Mouse (Mus musculus): ENCODE data around the gene Acox1. TPM values are rescaled to one million over a fixed set of nuclear protein-coding genes. Genes with fewer than 3 reads are reported as not detected.

Gene Acox1
- total and polyA plus RNA-seq, 3 experiments = 16.1 to 16.8 TPM; not detected in 1

- no peaks in the 10 kb centered on the region for H3K27me3 ChIP-seq (ENCODE audit: control insufficient read depth in 1 of 2, insufficient read depth in 2 of 2, low read length in 2 of 2)
- H3K9me3 ChIP-seq (replicated peaks; ENCODE audit: insufficient read depth, low read length) = no peaks in the 10 kb centered on the region
- H3K4me3 ChIP-seq (ENCODE audit: control insufficient read depth in 1 of 2, insufficient read depth in 1 of 2, low read depth in 2 of 2, low read length in 2 of 2) = no peak overlapping the region
- peaks cover 0 to 40% of the 10 kb centered on the region in 2 experiments; a peak in 2 of 4 replicates for H3K36me3 ChIP-seq (ENCODE audit: control insufficient read depth in 1 of 2, insufficient read depth in 2 of 2, low read length in 2 of 2)
- DNase-seq (ENCODE audit: low read depth, low spot score) = no peak
- TF ChIP-seq JUND (IDR thresholded peaks at IDR 0.05; ENCODE audit: low read depth, low read length) = no peak
- peak in 1 of 2 experiments; percentile 3; a peak in 1 of 4 replicates for TF ChIP-seq EP300 (IDR thresholded peaks at IDR 0.05; ENCODE audit: low read depth in 1 of 2, low read length in 2 of 2)
- peaks cover 8% of the 10 kb centered on the region for H3K79me2 ChIP-seq (ENCODE audit: control insufficient read depth, insufficient read depth, low read length, poor library complexity)
- H3K9ac ChIP-seq (ENCODE audit: control insufficient read depth, low read depth, low read length, poor library complexity, severe bottlenecking) = no peak overlapping the region
- 0 out of 2 replicates have a peak overlapping the region, but pooled peaks have one; percentile 7 for H3K27ac ChIP-seq (ENCODE audit: control insufficient read depth, low read depth, low read length)
- H3K4me1 ChIP-seq (ENCODE audit: control insufficient read depth in 1 of 2, insufficient read depth in 2 of 2, low read length in 2 of 2) = peaks cover 26 to 27% of the 10 kb centered on the region in 2 experiments
Measured at GRCm38 (mm10) chr11:116196866-116197583, 1.8 kb downstream of the Acox1 start.

GRCm38 (mm10) chr11:116196336-116196735 lies 2.5 kb downstream of the Acox1 start:
- Histone ChIP-seq H3K79me2 (ENCODE audit: control insufficient read depth, insufficient read depth, low read length, poor library complexity) (peaks cover 8% of the 10 kb centered on the region), H3K4me1 (ENCODE audit: control insufficient read depth in 1 of 2, insufficient read depth in 2 of 2, low read length in 2 of 2) (peaks cover 26 to 27% of the 10 kb centered on the region in 2 experiments), H3K9me3 (replicated peaks; ENCODE audit: insufficient read depth, low read length) (no peaks in the 10 kb centered on the region), H3K9ac (ENCODE audit: control insufficient read depth, low read depth, low read length, poor library complexity, severe bottlenecking) (no peak overlapping the region), H3K27me3 (ENCODE audit: control insufficient read depth in 1 of 2, insufficient read depth in 2 of 2, low read length in 2 of 2) (no peaks in the 10 kb centered on the region), H3K4me3 (ENCODE audit: control insufficient read depth in 1 of 2, insufficient read depth in 1 of 2, low read depth in 2 of 2, low read length in 2 of 2) (no peak overlapping the region), H3K36me3 (ENCODE audit: control insufficient read depth in 1 of 2, insufficient read depth in 2 of 2, low read length in 2 of 2) (peaks cover 0 to 40% of the 10 kb centered on the region in 2 experiments; a peak in 2 of 4 replicates), H3K27ac (ENCODE audit: control insufficient read depth, low read depth, low read length) (peak overlapping the region; percentile 23; the same call in 1 of the 2 replicates)
- peak; percentile 18 for DNase-seq (ENCODE audit: low read depth, low spot score)
- TF ChIP-seq BHLHE40 (IDR thresholded peaks at IDR 0.05; ENCODE audit: borderline replicate concordance, low read depth, low read length) = no peak
- no peak for TF ChIP-seq RCOR1 (IDR thresholded peaks at IDR 0.05; ENCODE audit: low read depth, low read length)
- no peak for TF ChIP-seq MAX (IDR thresholded peaks at IDR 0.05; ENCODE audit: low read length)
- no peak for TF ChIP-seq ETS1 (IDR thresholded peaks at IDR 0.05; ENCODE audit: low read depth, low read length)
- no peak for TF ChIP-seq POLR2AphosphoS2 (IDR thresholded peaks at IDR 0.05; ENCODE audit: low read length)
- no peak for TF ChIP-seq TAL1 (IDR thresholded peaks at IDR 0.05; ENCODE audit: low read length)
- TF ChIP-seq CTCF (IDR thresholded peaks at IDR 0.05 in 2 of 3, conservative IDR thresholded peaks at IDR 0.05 in 1 of 3; ENCODE audit: control insufficient read depth in 1 of 3, insufficient read depth in 1 of 3, low read depth in 2 of 3, low read length in 3 of 3, poor library complexity in 1 of 3, severe bottlenecking in 1 of 3) = no peak
- TF ChIP-seq E2F4 (IDR thresholded peaks at IDR 0.05; ENCODE audit: borderline replicate concordance, low read depth, low read length) = no peak
- no peak for TF ChIP-seq ZC3H11A (IDR thresholded peaks at IDR 0.05; ENCODE audit: low read depth, low read length)
- TF ChIP-seq NRF1 (IDR thresholded peaks at IDR 0.05; ENCODE audit: insufficient read depth, low read depth, low read length, poor library complexity, severe bottlenecking) = no peak

- peaks cover 8% of the 10 kb centered on the region for H3K79me2 ChIP-seq (ENCODE audit: control insufficient read depth, insufficient read depth, low read length, poor library complexity)
- peaks cover 26 to 27% of the 10 kb centered on the region in 2 experiments for H3K4me1 ChIP-seq (ENCODE audit: control insufficient read depth in 1 of 2, insufficient read depth in 2 of 2, low read length in 2 of 2)
- DNase-seq (ENCODE audit: low read depth, low spot score) = peak; percentile 84
- H3K27ac ChIP-seq (ENCODE audit: control insufficient read depth, low read depth, low read length) = peak overlapping the region; percentile 80
- peak overlapping the region; percentile 20 for H3K9ac ChIP-seq (ENCODE audit: control insufficient read depth, low read depth, low read length, poor library complexity, severe bottlenecking)
- H3K9me3 ChIP-seq (replicated peaks; ENCODE audit: insufficient read depth, low read length) = no peaks in the 10 kb centered on the region
- peak overlapping the region in 1 of 2 experiments; percentile 2; a peak in 3 of 4 replicates for H3K4me3 ChIP-seq (ENCODE audit: control insufficient read depth in 1 of 2, insufficient read depth in 1 of 2, low read depth in 2 of 2, low read length in 2 of 2)
- H3K36me3 ChIP-seq (ENCODE audit: control insufficient read depth in 1 of 2, insufficient read depth in 2 of 2, low read length in 2 of 2) = peaks cover 0 to 40% of the 10 kb centered on the region in 2 experiments; a peak in 2 of 4 replicates
- H3K27me3 ChIP-seq (ENCODE audit: control insufficient read depth in 1 of 2, insufficient read depth in 2 of 2, low read length in 2 of 2) = no peaks in the 10 kb centered on the region
- TF ChIP-seq RCOR1 (IDR thresholded peaks at IDR 0.05; ENCODE audit: low read depth, low read length) (peak; percentile 13; the same call in 1 of the 2 replicates), CTCF (IDR thresholded peaks at IDR 0.05 in 2 of 3, conservative IDR thresholded peaks at IDR 0.05 in 1 of 3; ENCODE audit: control insufficient read depth in 1 of 3, insufficient read depth in 1 of 3, low read depth in 2 of 3, low read length in 3 of 3, poor library complexity in 1 of 3, severe bottlenecking in 1 of 3) (peak in 1 of 3 experiments; percentile 0; a peak in 2 of 6 replicates), EP300 (IDR thresholded peaks at IDR 0.05; ENCODE audit: low read depth in 1 of 2, low read length in 2 of 2) (peak in 1 of 2 experiments; percentile 54; a peak in 2 of 4 replicates), MYC (IDR thresholded peaks at IDR 0.05; ENCODE audit: low read depth, low read length) (peak; percentile 73; the same call in 1 of the 2 replicates), JUND (IDR thresholded peaks at IDR 0.05; ENCODE audit: low read depth, low read length) (no peak), ZNF384 (IDR thresholded peaks at IDR 0.05; ENCODE audit: low read depth, low read length) (no peak), SIN3A (IDR thresholded peaks at IDR 0.05; ENCODE audit: low read length) (no peak; the same call in 1 of the 2 replicates), MAX (IDR thresholded peaks at IDR 0.05; ENCODE audit: low read length) (peak; percentile 74), GATA1 (IDR thresholded peaks at IDR 0.05; ENCODE audit: low read depth, low read length) (no peak), NELFE (IDR thresholded peaks at IDR 0.05; ENCODE audit: low read depth, low read length) (peak; percentile 41), ETS1 (IDR thresholded peaks at IDR 0.05; ENCODE audit: low read depth, low read length) (peak; percentile 39), BHLHE40 (IDR thresholded peaks at IDR 0.05; ENCODE audit: borderline replicate concordance, low read depth, low read length) (peak; percentile 7; the same call in 1 of the 2 replicates), POLR2AphosphoS5 (IDR thresholded peaks at IDR 0.05; ENCODE audit: borderline replicate concordance, low read depth, low read length) (no peak), ELF1 (IDR thresholded peaks at IDR 0.05; ENCODE audit: low read depth, low read length) (peak; percentile 61), TCF12 (IDR thresholded peaks at IDR 0.05; ENCODE audit: low read depth, low read length) (no peak), POLR2A (IDR thresholded peaks at IDR 0.05; ENCODE audit: control insufficient read depth in 1 of 2, insufficient read depth in 1 of 2, low read depth in 1 of 2, low read length in 2 of 2, poor library complexity in 1 of 2) (peak in 1 of 2 experiments; percentile 36; a peak in 1 of 4 replicates), SMC3 (IDR thresholded peaks at IDR 0.05; ENCODE audit: low read depth, low read length) (no peak)
Measured at GRCm38 (mm10) chr11:116195252-116195651, 3.6 kb downstream of the Acox1 start.
